Mouse (Mus musculus): ENCODE data around the gene Ttc1. TPM values are rescaled to one million over a fixed set of nuclear protein-coding genes. Genes with fewer than 3 reads are reported as not detected.
A peak's percentile ranks its signal among the peaks of the same experiment; 100 is the strongest.

The Ttc1 gene
- total RNA-seq, 2 experiments from 2014 or later, result 43.5 to 46.9 TPM

DNA sequence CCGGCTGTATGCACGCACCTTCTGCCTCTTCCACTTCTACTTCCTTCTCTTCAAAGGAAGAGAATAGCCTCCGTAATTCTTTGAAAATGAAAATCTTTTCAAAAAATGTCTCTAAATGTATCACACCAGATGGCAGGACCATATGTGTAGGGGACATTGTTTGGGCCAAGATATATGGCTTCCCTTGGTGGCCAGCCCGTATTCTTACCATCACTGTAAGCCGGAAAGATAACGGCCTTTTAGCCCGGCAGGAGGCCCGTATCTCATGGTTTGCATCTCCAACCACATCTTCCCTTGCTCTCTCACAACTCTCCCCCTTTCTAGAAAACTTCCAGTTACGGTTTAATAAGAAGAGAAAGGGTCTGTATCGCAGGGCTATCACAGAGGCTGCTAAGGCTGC, 42.1 kb downstream of the Ttc1 start:
- no peak for DNase-seq

DNA sequence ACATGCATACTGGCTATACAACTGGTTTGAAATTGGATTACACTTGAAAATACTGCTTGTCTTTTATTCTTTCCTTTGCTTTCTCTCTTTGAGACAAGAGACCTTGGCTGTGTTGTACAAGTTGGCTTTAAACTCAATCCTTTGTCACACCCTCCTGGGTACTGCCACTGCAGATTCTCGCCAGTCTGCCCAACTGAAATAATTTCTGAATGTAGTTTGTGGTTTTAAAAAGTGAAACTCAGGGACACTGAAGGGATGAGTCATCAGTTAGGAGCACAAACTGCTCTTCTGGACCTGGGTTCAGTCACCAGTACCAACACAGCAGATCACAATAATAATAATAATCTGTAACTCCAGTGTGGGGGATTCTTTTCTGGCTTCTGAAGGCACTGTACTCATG, 44.3 kb downstream of the Ttc1 start:
- DNase-seq, result no peak

DNA sequence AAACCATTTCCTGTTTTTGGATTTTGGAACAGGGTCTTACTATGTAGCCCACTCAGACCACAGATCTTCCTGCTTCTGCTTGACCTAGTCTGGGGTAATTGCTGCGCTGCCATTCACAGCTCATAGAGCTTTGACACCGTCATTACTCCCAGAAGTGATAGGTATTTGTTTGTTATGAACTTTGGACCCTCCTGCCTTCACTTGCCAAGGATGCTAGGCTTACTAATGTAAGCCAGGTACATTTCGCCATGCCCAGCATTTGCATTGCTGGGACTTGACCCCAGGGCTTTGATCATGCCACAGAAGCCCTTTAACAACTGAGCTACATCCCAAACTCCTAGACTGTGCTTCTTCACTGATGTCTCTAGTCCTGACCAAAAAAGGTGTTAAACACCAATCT, 47.5 kb downstream of the Ttc1 start:
- DNase-seq, result no peak

- DNase-seq, result no peak
Measured at GRCm38 (mm10) chr11:43698621-43699020, 49.2 kb downstream of the Ttc1 start.

- DNase-seq, result no peak
Measured at GRCm38 (mm10) chr11:43696623-43697022, 51.2 kb downstream of the Ttc1 start.

DNA sequence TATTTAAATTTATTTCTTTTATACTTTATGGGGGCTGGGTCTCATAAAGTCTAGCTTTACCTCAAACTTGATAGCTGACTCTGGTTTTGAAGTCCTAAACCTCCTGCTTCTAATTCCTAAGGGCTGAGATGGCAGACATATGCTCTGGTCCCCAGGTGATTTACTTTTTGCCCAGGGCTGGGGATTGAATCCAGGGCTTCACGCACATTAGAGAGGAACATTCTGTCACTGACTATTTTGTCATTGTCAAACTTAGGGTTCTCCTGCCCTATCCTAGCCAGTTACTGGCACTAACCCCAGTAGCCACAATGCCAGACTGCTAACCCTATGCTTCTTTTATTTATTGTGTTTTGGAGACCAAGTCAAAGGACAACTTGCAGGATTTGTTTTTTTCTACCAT, 59.0 kb downstream of the Ttc1 start:
- DNase-seq, result no peak

- peak; percentile 60 for DNase-seq
Measured at GRCm38 (mm10) chr11:43682415-43683217, 65.2 kb downstream of the Ttc1 start.

DNA sequence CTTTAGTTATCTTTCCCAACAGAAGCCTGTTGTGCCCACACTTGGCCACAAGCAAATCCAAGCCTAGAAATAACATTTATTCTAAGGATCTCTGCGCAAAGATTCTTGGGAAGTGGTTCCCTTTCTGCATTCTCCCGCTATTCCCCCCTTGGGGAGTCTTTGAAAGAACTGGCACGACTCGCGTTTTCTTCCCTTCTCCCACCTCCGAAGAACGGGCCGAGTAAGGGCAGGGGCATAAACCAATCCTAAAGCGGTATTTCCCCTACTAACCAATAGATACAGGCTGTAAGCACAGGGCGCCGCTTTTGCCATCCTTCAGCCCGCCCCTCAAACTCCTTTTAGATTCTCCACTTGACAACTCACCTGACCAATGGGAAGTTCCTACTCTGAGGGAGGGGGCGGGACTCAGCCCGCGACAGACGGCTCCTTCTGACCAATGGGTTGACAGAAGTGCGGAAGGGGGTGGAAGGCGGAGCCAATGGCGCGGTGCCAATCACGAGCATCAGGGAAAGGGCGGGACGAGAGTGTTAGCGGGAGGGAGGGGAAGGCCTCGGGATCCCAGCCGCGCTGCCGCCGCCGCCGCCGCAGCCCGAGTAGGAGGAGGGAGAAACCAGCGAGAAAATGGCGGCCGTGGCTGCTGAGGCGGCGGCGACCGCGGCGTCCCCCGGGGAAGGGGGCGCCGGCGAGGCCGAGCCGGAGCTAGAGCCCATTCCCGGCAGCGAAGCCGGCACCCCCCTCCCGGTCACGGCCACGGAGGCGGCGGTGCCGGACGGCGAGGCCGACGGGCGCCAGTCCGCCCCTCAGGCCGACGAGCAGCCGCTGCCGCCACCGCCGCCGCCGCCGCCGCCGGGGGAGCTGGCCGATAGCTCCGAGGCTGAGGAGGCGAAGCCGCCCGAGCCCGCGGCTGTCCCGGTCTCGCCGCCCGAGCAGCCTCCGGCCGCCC, 66.1 kb downstream of the Ttc1 start, which contains the start of gene Pwwp2a:
Gene Pwwp2a (plus strand): TSS at position 527 of the 943 bp plus-strand sequence.
- peak; percentile 100 for DNase-seq

Other genes with a start within 250 kb of the Ttc1 start
- 1 to 10 TPM; 1.0 to 1.3 TPM for gene Ccnjl, start 219.2 kb downstream of the Ttc1 start, total RNA-seq (2021)
- under 1 TPM; 0.26 to 0.45 TPM for gene 4933415A04Rik, start 161.0 kb downstream of the Ttc1 start, total RNA-seq (2021)
- not detected for gene Fabp6, start 146.5 kb downstream of the Ttc1 start, total RNA-seq (2021)
- gene Pwwp2a, start 66.0 kb downstream of the Ttc1 start, total RNA-seq (2021), result 10 to 100 TPM; 21.0 to 25.7 TPM
- under 1 TPM; 0.41 to 0.59 TPM for gene Adra1b, start 153.2 kb upstream of the Ttc1 start, total RNA-seq (2021)

Measured in gastrocnemius, postnatal 10 days (tissue).